Mouse (Mus musculus) forebrain, embryonic 15.5 days (tissue): ENCODE results near the gene Prpf6. TPM values are rescaled to one million over a fixed set of nuclear protein-coding genes. Genes with fewer than 3 reads are reported as not detected.

ENCODE experiments used
- microRNA-seq: library from miRNA; unstranded; fragments of <30 nt; microRNA quantifications from one replicate; pipeline ENCODE4, GENCODE M21; 2016
- polyA plus RNA-seq: library from polyadenylated mRNA; unstranded; fragments of >200 nt; fragmentation: Nextera tagmentation; extraction: Ambion mirVana; gene quantifications from 2 replicates; pipeline ENCODE4 v1.2.1, GENCODE M21; 2015

The Prpf6 gene
- polyA plus RNA-seq, 1 experiment from 2014 or later, result 72.1 TPM

Small RNA genes within 50 kb of the gene (microRNA-seq; reads per million reads assigned to microRNA genes)
- gene Mir7006, result not detected

Other genes starting within 250 kb of the Prpf6 start
- 82.1 TPM in 2 replicates for gene Zgpat, start 226.9 kb upstream of the Prpf6 start, polyA plus RNA-seq
- 98.3 and 98.4 TPM in 2 replicates for gene Arfrp1, start 226.5 kb upstream of the Prpf6 start, polyA plus RNA-seq
- gene Lime1, start 211.8 kb upstream of the Prpf6 start, polyA plus RNA-seq, result 45.7 and 45.9 TPM in 2 replicates
- gene Zbtb46, start 132.4 kb upstream of the Prpf6 start, polyA plus RNA-seq, result 9.5 and 10.7 TPM in 2 replicates
- gene Abhd16b, start 98.7 kb upstream of the Prpf6 start, polyA plus RNA-seq, result not detected in 2 replicates
- 133 and 141 TPM in 2 replicates for gene Tpd52l2, start 94.7 kb upstream of the Prpf6 start, polyA plus RNA-seq
- gene Dnajc5, start 71.4 kb upstream of the Prpf6 start, polyA plus RNA-seq, result 199 and 209 TPM in 2 replicates
- 61.0 and 63.8 TPM in 2 replicates for gene Uckl1, start 7.0 kb upstream of the Prpf6 start, polyA plus RNA-seq
- 76.5 and 83.7 TPM in 2 replicates for gene Zfp512b, start 935 bp downstream of the Prpf6 start, polyA plus RNA-seq
- 110 and 112 TPM in 2 replicates for gene Samd10, start 7.3 kb downstream of the Prpf6 start, polyA plus RNA-seq
- 0.26 TPM in 1 of 2 replicates, not detected in the other for gene Gm29797, start 65.2 kb downstream of the Prpf6 start, polyA plus RNA-seq
- 12.9 and 14.7 TPM in 2 replicates for gene Sox18, start 79.8 kb downstream of the Prpf6 start, polyA plus RNA-seq
- 44.8 and 51.4 TPM in 2 replicates for gene Tcea2, start 88.4 kb downstream of the Prpf6 start, polyA plus RNA-seq
- gene Rgs19, start 102.1 kb downstream of the Prpf6 start, polyA plus RNA-seq, result 49.1 and 49.7 TPM in 2 replicates
- not detected in 2 replicates for gene Lkaaear1, start 106.6 kb downstream of the Prpf6 start, polyA plus RNA-seq
- gene Oprl1, start 123.1 kb downstream of the Prpf6 start, polyA plus RNA-seq, result 47.6 and 54.1 TPM in 2 replicates
- 26.7 and 30.7 TPM in 2 replicates for gene Myt1, start 171.5 kb downstream of the Prpf6 start, polyA plus RNA-seq
- 45.8 and 48.3 TPM in 2 replicates for gene Pcmtd2, start 246.0 kb downstream of the Prpf6 start, polyA plus RNA-seq